8 mouse cellular contexts compared by ENCODE assay signal in the genomic region with DNA sequence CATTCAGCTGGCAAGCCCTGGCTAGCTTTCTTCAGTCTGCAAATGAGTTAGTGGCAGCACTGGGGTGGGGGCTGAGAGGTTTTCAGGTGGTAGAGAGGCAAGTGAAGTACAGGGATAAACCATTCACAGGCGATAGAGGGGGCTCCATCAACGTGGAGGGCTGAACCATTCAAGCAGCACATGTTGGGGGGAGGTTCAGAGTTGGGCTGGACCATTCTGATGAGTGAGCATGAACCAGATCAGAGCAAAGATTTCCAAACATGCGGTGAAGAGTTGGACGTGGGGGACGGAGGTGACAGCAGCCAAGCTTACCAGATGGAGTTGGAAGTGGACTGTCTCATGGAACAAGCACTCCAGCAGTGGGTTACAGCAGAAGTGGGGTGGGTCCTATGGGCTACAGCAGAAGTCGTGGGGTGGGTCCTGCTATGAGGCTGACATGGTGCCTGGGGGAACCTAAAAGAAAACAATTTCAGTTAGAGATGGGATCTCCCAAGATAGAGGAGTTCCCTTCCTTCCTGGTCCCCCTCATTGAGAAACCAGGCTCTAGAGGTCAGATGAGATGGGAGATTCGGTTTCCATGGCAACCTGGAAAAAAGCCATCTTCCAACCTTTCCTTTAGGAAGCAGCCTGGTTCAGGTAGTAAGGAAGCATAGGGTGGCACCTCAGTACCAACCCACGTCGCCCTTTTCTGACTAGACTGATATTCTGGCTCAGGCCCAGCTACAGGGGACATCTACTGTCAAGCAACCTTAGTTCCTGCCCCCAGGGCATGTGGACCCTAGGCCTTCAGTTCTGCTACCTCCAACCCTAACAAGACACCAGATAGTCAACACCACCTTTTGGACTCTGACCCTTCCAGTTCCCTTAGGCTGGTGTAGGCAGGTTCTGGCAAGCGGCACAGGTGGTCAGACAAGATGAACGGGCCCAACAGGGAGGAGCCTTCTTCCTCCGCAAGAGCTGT. TPM values are rescaled to one million over a fixed set of nuclear protein-coding genes. Genes with fewer than 3 reads are reported as not detected.
DNase-seq lines count a peak whose midpoint lies in the region; ATAC-seq and TF ChIP-seq lines count a peak whose summit lies in the region.

Gene Kdm6b (minus strand): TSS at position 455 of the 961 bp plus-strand sequence.

- no peak within 1 kb of the TSS for H3K27ac ChIP-seq in cortical plate, adult 2 months (ENCODE audit: insufficient read depth, low read length)
- peak within 1 kb of the TSS; percentile 98 for H3K27ac ChIP-seq in limb, embryonic 15.5 days
- H3K27ac ChIP-seq in neural tube, embryonic 14.5 days (ENCODE audit: low read depth, low read length): peak within 1 kb of the TSS; percentile 99

- H3K4me3 ChIP-seq in cortical plate, adult 2 months (ENCODE audit: insufficient read depth, low read length): peak within 1 kb of the TSS; percentile 63; the same call in 1 of the 2 replicates
- peak within 1 kb of the TSS; percentile 62 for H3K4me3 ChIP-seq in limb, embryonic 15.5 days
- H3K4me3 ChIP-seq in neural tube, embryonic 14.5 days (ENCODE audit: low read depth, low read length): peak within 1 kb of the TSS; percentile 83

- no peak for TF ChIP-seq POLR2A in cortical plate, adult 2 months (IDR thresholded peaks at IDR 0.05; ENCODE audit: extremely low read depth, insufficient read depth, low read length)

- no peak for TF ChIP-seq CTCF in cortical plate, adult 2 months (IDR thresholded peaks at IDR 0.05; ENCODE audit: extremely low read depth, insufficient read depth, low read length)

- H3K9me3 ChIP-seq in limb, embryonic 15.5 days: no peaks in the 10 kb centered on the region
- no peaks in the 10 kb centered on the region for H3K9me3 ChIP-seq in neural tube, embryonic 14.5 days (ENCODE audit: control insufficient read depth, low read length)

- no peaks in the 10 kb centered on the region for H3K27me3 ChIP-seq in limb, embryonic 15.5 days
- H3K27me3 ChIP-seq in neural tube, embryonic 14.5 days (ENCODE audit: control insufficient read depth, insufficient read depth, low read length): no peaks in the 10 kb centered on the region

- peaks cover 7% of the 10 kb centered on the region; the same call in 1 of the 2 replicates for H3K36me3 ChIP-seq in limb, embryonic 15.5 days
- peaks cover 6% of the 10 kb centered on the region; the same call in 1 of the 2 replicates for H3K36me3 ChIP-seq in neural tube, embryonic 14.5 days (ENCODE audit: control insufficient read depth, insufficient read depth, low read length)

- peaks cover 5% of the 10 kb centered on the region; the same call in 1 of the 2 replicates for H3K4me1 ChIP-seq in cortical plate, adult 2 months (ENCODE audit: control insufficient read depth, insufficient read depth, low read length)
- H3K4me1 ChIP-seq in limb, embryonic 15.5 days: peaks cover 69% of the 10 kb centered on the region
- H3K4me1 ChIP-seq in neural tube, embryonic 14.5 days (ENCODE audit: control insufficient read depth, insufficient read depth, low read length): peaks cover 50% of the 10 kb centered on the region

- H3K4me2 ChIP-seq in limb, embryonic 15.5 days: peak within 1 kb of the TSS; percentile 94
- peak within 1 kb of the TSS; percentile 99 for H3K4me2 ChIP-seq in neural tube, embryonic 14.5 days (ENCODE audit: low read depth, low read length)

- no peak for ATAC-seq in limb, embryonic 15.5 days (ENCODE audit: insufficient number of reproducible peaks, low FRiP score, low TSS enrichment, low read depth)
- no peak for ATAC-seq in neural tube, embryonic 14.5 days (ENCODE audit: low read depth)

- 24% methylated on average over 12 of the region's 12 CpGs for WGBS in limb, embryonic 15.5 days
- WGBS in neural tube, embryonic 14.5 days: 38% methylated on average over 12 of the region's 12 CpGs

- peak within 1 kb of the TSS; percentile 23; the same call in 1 of the 2 replicates for H3K9ac ChIP-seq in limb, embryonic 15.5 days
- H3K9ac ChIP-seq in neural tube, embryonic 14.5 days (replicated peaks; ENCODE audit: low read depth, low read length): peak within 1 kb of the TSS; percentile 99

- peak; percentile 84 for DNase-seq in urinary bladder, postnatal 14 days (ENCODE audit: low spot score)
- DNase-seq in urinary bladder, postnatal 10 days (ENCODE audit: low spot score): no peak
- no peak for DNase-seq in heart, adult 18-20 months
- peak; percentile 68 for DNase-seq in kidney, adult 18-20 months
- no peak for DNase-seq in natural killer cell, adult 2 months (ENCODE audit: low spot score in 2 of 2)

RNA-seq across cellular contexts. Expression of gene Kdm6b, which starts in this region (rescaled TPM):
- polyA plus RNA-seq in cortical plate, adult 2 months (2012; rRNA removed): 5.0 and 5.3 TPM in 2 replicates
- 10 to 100 TPM; 15.8 to 18.0 TPM for total RNA-seq in heart, adult 18-20 months (2021)
- 30.8 and 32.0 TPM in 2 replicates for polyA plus RNA-seq in limb, embryonic 15.5 days (2015; fragmentation: Nextera tagmentation; extraction: Ambion mirVana)
- 36.1 and 37.5 TPM in 2 replicates for polyA plus RNA-seq in neural tube, embryonic 14.5 days (2014; fragmentation: Nextera tagmentation; extraction: Ambion mirVana)

Comparison
In these comparisons a context has a peak if more than half of its experiments do, and no peak if none do; other contexts are left out.
1. DNase-seq: peak in urinary bladder, postnatal 14 days (single experiment) and kidney, adult 18-20 months (single experiment); none in urinary bladder, postnatal 10 days (single experiment), heart, adult 18-20 months (0 of 2) and natural killer cell, adult 2 months (0 of 2).
2. Peak in every context shown above with its lines, with median percentiles within 50 percentile points of each other: H3K4me3 ChIP-seq.